15 mouse cellular contexts compared by ENCODE assay signal in genomic region chr1:176753861-176754718, GRCm38 (mm10). TPM values are rescaled to one million over a fixed set of nuclear protein-coding genes. Genes with fewer than 3 reads are reported as not detected.
DNase-seq lines count a peak whose midpoint lies in the region; ATAC-seq and TF ChIP-seq lines count a peak whose summit lies in the region.
"Had no signal": no experiment of that assay in that cellular context is flagged by ENCODE, and none has a peak within 500 bp of the region (broad histone marks: within the 10 kb centered on the region; RNA-seq: fewer than 3 reads in every experiment).

No protein-coding gene starts in this region.

- intact Hi-C loops in gastrocnemius, postnatal 36 days (cut with DNase I): no loop called here

- no peak for ATAC-seq in hindbrain, embryonic 13.5 days (ENCODE audit: low FRiP score)
- ATAC-seq in hindbrain, postnatal 0 days: no peak; the same call in 1 of the 2 replicates
- peak; percentile 66; the same call in 1 of the 2 replicates for ATAC-seq in forebrain, embryonic 15.5 days (replicated peaks)
- ATAC-seq in erythroblast, adult 5-6 weeks (replicated peaks; ENCODE audit: low FRiP score, poor library complexity, severe bottlenecking): no peak

- TF ChIP-seq POLR2A in cerebellum, adult 2 months (IDR thresholded peaks at IDR 0.05; ENCODE audit: borderline replicate concordance, insufficient read depth, low read length): no peak

- peaks cover 9% of the 10 kb centered on the region; the same call in 1 of the 2 replicates for H3K4me1 ChIP-seq in cerebellum, adult 2 months (ENCODE audit: control insufficient read depth, insufficient read depth, low read length)
- peaks cover 3% of the 10 kb centered on the region; the same call in 1 of the 2 replicates for H3K4me1 ChIP-seq in hindbrain, embryonic 13.5 days (replicated peaks)
- no peaks in the 10 kb centered on the region for H3K4me1 ChIP-seq in hindbrain, postnatal 0 days (ENCODE audit: insufficient read depth, low read length)
- peaks cover 7% of the 10 kb centered on the region for H3K4me1 ChIP-seq in forebrain, embryonic 15.5 days
- H3K4me1 ChIP-seq: kidney, embryonic 15.5 days; limb, embryonic 15.5 days had no signal

- peaks cover 43% of the 10 kb centered on the region for H3K36me3 ChIP-seq in hindbrain, embryonic 13.5 days
- H3K36me3 ChIP-seq in hindbrain, postnatal 0 days (ENCODE audit: insufficient read depth, low read length): peaks cover 28% of the 10 kb centered on the region
- peaks cover 41% of the 10 kb centered on the region for H3K36me3 ChIP-seq in forebrain, embryonic 15.5 days

- 71% methylated on average over 14 of the region's 14 CpGs for WGBS in cerebellum, adult 2 months
- WGBS in hindbrain, embryonic 13.5 days: 51% methylated on average over 14 of the region's 14 CpGs
- 68% methylated on average over 14 of the region's 14 CpGs for WGBS in hindbrain, postnatal 0 days
- WGBS in forebrain, embryonic 15.5 days: 41% methylated on average over 14 of the region's 14 CpGs

- no peak overlapping the region for H3K4me2 ChIP-seq in hindbrain, embryonic 13.5 days
- H3K4me2 ChIP-seq in hindbrain, postnatal 0 days (ENCODE audit: low read depth, low read length): no peak overlapping the region
- no peak overlapping the region for H3K4me2 ChIP-seq in forebrain, embryonic 15.5 days (replicated peaks)
- H3K4me2 ChIP-seq: heart, embryonic 15.5 days; kidney, embryonic 15.5 days; limb, embryonic 15.5 days; lung, embryonic 14.5 days had no signal

- peak; percentile 20 to 29 for DNase-seq in cerebellum, adult 2 months
- DNase-seq in cerebellum, adult 9-10 months: no peak
- DNase-seq in hindbrain, postnatal 0 days (ENCODE audit: low spot score): no peak
- peak; percentile 20 for DNase-seq in R1 (ENCODE audit: low read depth, low spot score)
- no peak for DNase-seq in gastrocnemius, postnatal 36 days
- DNase-seq: adrenal gland, adult 2 months; gastrocnemius, postnatal 10 days; lung, embryonic 14.5 days had no signal

- TF ChIP-seq CTCF in cerebellum, adult 2 months (IDR thresholded peaks at IDR 0.05; ENCODE audit: borderline replicate concordance, insufficient read depth, low read depth, low read length): no peak
- TF ChIP-seq CTCF in hindbrain, postnatal 0 days (IDR thresholded peaks at IDR 0.05; ENCODE audit: low read depth): no peak

- no peak overlapping the region for H3K27ac ChIP-seq in cerebellum, adult 2 months (ENCODE audit: insufficient read depth, low read length)
- 0 out of 2 replicates have a peak overlapping the region, but pooled peaks have one; percentile 41 for H3K27ac ChIP-seq in hindbrain, embryonic 13.5 days
- H3K27ac ChIP-seq in hindbrain, postnatal 0 days: no peak overlapping the region
- H3K27ac ChIP-seq in forebrain, embryonic 15.5 days (replicated peaks): 0 out of 2 replicates have a peak overlapping the region, but pooled peaks have one; percentile 2
- H3K27ac ChIP-seq: heart, embryonic 15.5 days; kidney, embryonic 15.5 days; limb, embryonic 15.5 days had no signal

- H3K9me3 ChIP-seq in hindbrain, embryonic 13.5 days: no peaks in the 10 kb centered on the region
- no peaks in the 10 kb centered on the region for H3K9me3 ChIP-seq in hindbrain, postnatal 0 days (ENCODE audit: low read length)
- no peaks in the 10 kb centered on the region for H3K9me3 ChIP-seq in forebrain, embryonic 15.5 days
- H3K9me3 ChIP-seq: heart, embryonic 15.5 days; kidney, embryonic 15.5 days; limb, embryonic 15.5 days had no signal

- H3K27me3 ChIP-seq in cerebellum, adult 2 months (ENCODE audit: control insufficient read depth, insufficient read depth, low read length): no peaks in the 10 kb centered on the region
- H3K27me3 ChIP-seq in hindbrain, embryonic 13.5 days: no peaks in the 10 kb centered on the region
- no peaks in the 10 kb centered on the region for H3K27me3 ChIP-seq in hindbrain, postnatal 0 days (ENCODE audit: insufficient read depth, low read length)
- no peaks in the 10 kb centered on the region for H3K27me3 ChIP-seq in forebrain, embryonic 15.5 days
- H3K27me3 ChIP-seq: CH12.LX; heart, embryonic 15.5 days; kidney, embryonic 15.5 days; limb, embryonic 15.5 days had no signal

- H3K9ac ChIP-seq in hindbrain, embryonic 13.5 days: no peak overlapping the region
- H3K9ac ChIP-seq in hindbrain, postnatal 0 days (replicated peaks; ENCODE audit: low read length): no peak overlapping the region
- no peak overlapping the region for H3K9ac ChIP-seq in forebrain, embryonic 15.5 days (replicated peaks)
- H3K9ac ChIP-seq: heart, embryonic 15.5 days; kidney, embryonic 15.5 days; limb, embryonic 15.5 days; lung, embryonic 14.5 days had no signal

- peak overlapping the region; percentile 51 for H3K4me3 ChIP-seq in cerebellum, adult 2 months (replicated peaks; ENCODE audit: insufficient read depth, low read depth, low read length)
- H3K4me3 ChIP-seq in hindbrain, embryonic 13.5 days: no peak overlapping the region
- H3K4me3 ChIP-seq in hindbrain, postnatal 0 days (ENCODE audit: low read length): no peak overlapping the region
- no peak overlapping the region for H3K4me3 ChIP-seq in forebrain, embryonic 15.5 days
- H3K4me3 ChIP-seq: heart, embryonic 15.5 days; kidney, embryonic 15.5 days; limb, embryonic 15.5 days had no signal

RNA-seq across cellular contexts. Expression of gene Cep170, which starts 59.8 kb away (rescaled TPM):
- polyA plus RNA-seq in cerebellum, adult 2 months (2012; rRNA removed): 69.6 and 76.1 TPM in 2 replicates
- polyA plus RNA-seq in hindbrain, embryonic 13.5 days (2015; fragmentation: Nextera tagmentation; extraction: Ambion mirVana): 122 and 128 TPM in 2 replicates
- 132 and 137 TPM in 2 replicates for total RNA-seq in hindbrain, postnatal 0 days (2014; rRNA removed)
- polyA plus RNA-seq in hindbrain, postnatal 0 days (2015; fragmentation: Nextera tagmentation; extraction: Ambion mirVana): 78.9 and 86.1 TPM in 2 replicates
- polyA plus RNA-seq in forebrain, embryonic 15.5 days (2015; fragmentation: Nextera tagmentation; extraction: Ambion mirVana): 141 and 149 TPM in 2 replicates
- total RNA-seq in erythroblast, adult 5-6 weeks (2015; ENCODE audit: low replicate concordance): 11.5 and 22.4 TPM in 2 replicates
- total RNA-seq in erythroblast, adult 5-6 weeks (2017; ENCODE audit: low replicate concordance): 12.8 and 23.3 TPM in 2 replicates
- total RNA-seq in gastrocnemius, postnatal 36 days (2021): 10 to 100 TPM; 16.0 to 17.3 TPM

Comparison
In these comparisons a context has a peak if more than half of its experiments do, and no peak if none do; other contexts are left out.
1. DNase-seq: peak in cerebellum, adult 2 months (2 of 2) and R1 (single experiment); none in cerebellum, adult 9-10 months (single experiment), hindbrain, postnatal 0 days (single experiment) and gastrocnemius, postnatal 36 days (0 of 2).
2. H3K27ac ChIP-seq: peak in hindbrain, embryonic 13.5 days (single experiment) and forebrain, embryonic 15.5 days (single experiment); none in cerebellum, adult 2 months (single experiment) and hindbrain, postnatal 0 days (single experiment).